Mouse (Mus musculus) kidney, embryonic 16.5 days (tissue): Measurements from ENCODE around the gene Igfbp2. TPM values are rescaled to one million over a fixed set of nuclear protein-coding genes. Genes with fewer than 3 reads are reported as not detected.

Experiments
- ATAC-seq: fragments of 200-750 bp; cut with Nextera tagmentation; 2 replicates; pipeline ENCODE4 v1.8.0; 2017; ENCODE audit warnings: moderate TSS enrichment; ENCODE audit not compliant: low FRiP score, low TSS enrichment
- H3K27ac ChIP-seq: fragments of 300-500 bp; sonication (generic); 2 replicates; pipeline ENCODE4 v1.5.1; 2014; ENCODE audit warnings: low read length
- H3K27me3 ChIP-seq: fragments of 300-500 bp; sonication (generic); 2 replicates; pipeline ENCODE4 v1.6.1; 2014; ENCODE audit warnings: low read length, control low read depth, mixed read lengths; ENCODE audit not compliant: insufficient read depth
- H3K36me3 ChIP-seq: fragments of 300-500 bp; sonication (generic); 2 replicates; pipeline ENCODE4 v1.6.1; 2014; ENCODE audit warnings: low read length, control low read depth, mixed read lengths; ENCODE audit not compliant: insufficient read depth
- H3K4me1 ChIP-seq: fragments of 300-500 bp; sonication (generic); 2 replicates; pipeline ENCODE4 v1.6.1; 2014; ENCODE audit warnings: low read length, control low read depth, mixed read lengths; ENCODE audit not compliant: insufficient read depth
- H3K4me2 ChIP-seq: fragments of 300-500 bp; sonication (generic); replicated peaks from 2 replicates; pipeline ENCODE4 v1.6.1; 2014; ENCODE audit warnings: low read depth, low read length
- H3K4me3 ChIP-seq: fragments of 300-500 bp; sonication (generic); 2 replicates; pipeline ENCODE4 v1.5.1; 2014; ENCODE audit warnings: mild to moderate bottlenecking, low read length
- H3K9ac ChIP-seq: fragments of 300-500 bp; sonication (generic); replicated peaks from 2 replicates; pipeline ENCODE4 v1.6.1; 2014; ENCODE audit warnings: low read length
- H3K9me3 ChIP-seq: fragments of 300-500 bp; sonication (generic); 2 replicates; pipeline ENCODE4 v1.6.1; 2016; ENCODE audit warnings: low read length, control low read depth
- WGBS: fragments of 180-500 bp; shearing (Covaris S2); extraction: QIAGEN DNeasy Blood & Tissue Kit; methylation state at CpG from one replicate; pipeline ENCODE4 v1.1.7; 2014; 5-methylcytosine and 5-hydroxymethylcytosine counted together
- polyA plus RNA-seq: library from polyadenylated mRNA; unstranded; fragments of >200 nt; fragmentation: Nextera tagmentation; extraction: Ambion mirVana; gene quantifications from 2 replicates; pipeline ENCODE4 v1.2.1, GENCODE M21; 2015

Gene Igfbp2
- polyA plus RNA-seq, 1 experiment from 2014 or later = 152 TPM

DNA sequence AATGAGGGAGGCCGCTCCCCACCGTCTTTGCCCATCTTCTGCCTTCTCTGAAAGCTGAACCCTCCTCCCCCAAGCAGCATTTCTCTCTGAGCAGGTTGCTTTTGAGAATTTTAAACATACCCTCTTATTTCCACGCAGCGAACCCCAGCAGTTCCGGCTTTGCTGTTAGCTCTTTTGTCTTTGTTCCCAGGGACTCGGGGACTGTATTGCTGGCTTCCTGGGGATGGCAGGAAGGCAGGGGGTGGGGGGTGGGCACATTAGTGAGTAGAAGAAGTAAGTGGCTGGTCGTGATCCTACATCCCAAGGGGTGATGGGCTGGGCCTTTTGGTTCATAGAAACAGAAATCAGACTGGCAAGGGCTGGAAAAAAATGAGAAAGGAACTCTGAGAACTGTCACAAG is 2.6 kb downstream of the Igfbp2 start:
- no peaks in the 10 kb centered on the region for H3K27me3 ChIP-seq
- 24% methylated on average over 7 of the region's 7 CpGs for WGBS

DNA sequence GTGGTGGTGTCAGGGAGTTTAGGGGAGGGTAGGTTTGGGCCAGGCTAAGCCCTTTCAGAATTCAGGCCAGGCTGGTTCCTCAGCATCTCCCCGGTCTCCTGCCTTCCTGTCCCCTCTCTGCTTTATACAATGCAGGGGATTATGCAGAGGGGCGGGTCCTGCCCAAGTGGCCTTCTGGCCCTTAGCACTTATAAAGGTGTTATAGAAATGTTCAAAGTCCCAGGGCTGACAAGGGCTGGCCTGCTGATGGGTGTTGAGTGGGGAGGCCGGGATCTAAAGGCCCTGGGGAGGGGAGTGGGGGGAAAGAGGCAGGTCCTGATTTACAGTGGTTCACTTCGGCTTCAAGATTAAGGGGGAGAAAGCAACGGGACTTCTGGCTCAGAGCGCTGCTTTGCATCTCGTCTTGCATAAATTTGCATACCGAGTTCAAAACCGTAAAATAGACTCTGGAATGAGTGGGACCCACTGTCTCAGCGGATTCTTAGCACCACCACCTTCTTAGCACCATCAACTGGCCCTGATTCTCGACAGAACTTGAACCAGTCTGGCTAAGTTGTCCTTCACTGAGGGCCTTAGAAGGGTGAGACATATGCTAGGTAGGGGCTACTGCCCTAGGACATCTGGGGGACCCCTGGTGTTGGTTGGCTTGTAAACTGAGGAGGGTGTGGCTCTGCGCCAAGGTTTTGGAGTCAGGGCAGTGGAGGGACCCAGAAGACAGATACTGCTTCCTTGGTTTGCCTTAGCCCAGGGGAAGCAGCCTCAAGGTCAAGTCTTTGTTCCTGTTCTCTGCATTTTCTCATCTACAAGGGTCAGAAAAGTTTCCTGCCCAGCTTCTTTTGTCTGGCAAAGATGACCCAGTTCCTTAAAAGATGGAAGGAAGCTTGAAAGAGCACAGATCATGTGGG is 3.4 kb downstream of the Igfbp2 start:
- Histone ChIP-seq H3K4me2 (peak overlapping the region; percentile 100), H3K9me3 (no peaks in the 10 kb centered on the region; the same call in 1 of the 2 replicates), H3K27ac (peak overlapping the region; percentile 7; the same call in 1 of the 2 replicates), H3K9ac (no peak overlapping the region), H3K36me3 (no peaks in the 10 kb centered on the region; the same call in 1 of the 2 replicates), H3K27me3 (no peaks in the 10 kb centered on the region), H3K4me3 (no peak overlapping the region), H3K4me1 (peaks cover 47% of the 10 kb centered on the region)
- no peak for ATAC-seq
- WGBS = 33% methylated on average over 12 of the region's 12 CpGs

More for the DNA sequence above, 2.6 kb downstream of the Igfbp2 start:
- ATAC-seq = no peak
- H3K4me1 ChIP-seq = peaks cover 43% of the 10 kb centered on the region
- H3K36me3 ChIP-seq = no peaks in the 10 kb centered on the region; the same call in 1 of the 2 replicates
- H3K27ac ChIP-seq = peak overlapping the region; percentile 7
- H3K9ac ChIP-seq = peak overlapping the region; percentile 22
- peak overlapping the region; percentile 100 for H3K4me2 ChIP-seq
- H3K9me3 ChIP-seq = no peaks in the 10 kb centered on the region; the same call in 1 of the 2 replicates
- peak overlapping the region; percentile 68 for H3K4me3 ChIP-seq

- Histone ChIP-seq H3K4me2 (no peak overlapping the region), H3K27me3 (no peaks in the 10 kb centered on the region), H3K36me3 (no peaks in the 10 kb centered on the region; the same call in 1 of the 2 replicates), H3K4me1 (peaks cover 53% of the 10 kb centered on the region), H3K9me3 (no peaks in the 10 kb centered on the region; the same call in 1 of the 2 replicates), H3K9ac (no peak overlapping the region), H3K27ac (no peak overlapping the region), H3K4me3 (no peak overlapping the region)
- ATAC-seq = no peak
- 95% methylated on average over 5 of the region's 5 CpGs for WGBS
Observed at GRCm38 (mm10) chr1:72828843-72829242, 4.5 kb downstream of the Igfbp2 start.

- Histone ChIP-seq H3K4me1 (peaks cover 46% of the 10 kb centered on the region), H3K4me2 (no peak overlapping the region)
- peak; percentile 39 for ATAC-seq
Observed at GRCm38 (mm10) chr1:72830485-72830884, 6.2 kb downstream of the Igfbp2 start.

GRCm38 (mm10) chr1:72832715-72833153 is 8.4 kb downstream of the Igfbp2 start:
- Histone ChIP-seq H3K36me3 (no peaks in the 10 kb centered on the region; the same call in 1 of the 2 replicates), H3K4me3 (no peak overlapping the region), H3K4me2 (no peak overlapping the region), H3K9me3 (no peaks in the 10 kb centered on the region; the same call in 1 of the 2 replicates), H3K4me1 (peaks cover 23% of the 10 kb centered on the region), H3K27ac (peak overlapping the region; percentile 21; the same call in 1 of the 2 replicates), H3K9ac (no peak overlapping the region), H3K27me3 (no peaks in the 10 kb centered on the region)
- WGBS = 33% methylated on average over 3 of the region's 3 CpGs
- no peak for ATAC-seq

More at GRCm38 (mm10) chr1:72830485-72830884, 6.2 kb downstream of the Igfbp2 start:
- Histone ChIP-seq H3K4me3 (no peak overlapping the region), H3K36me3 (no peaks in the 10 kb centered on the region; the same call in 1 of the 2 replicates), H3K27ac (no peak overlapping the region), H3K27me3 (no peaks in the 10 kb centered on the region), H3K9ac (no peak overlapping the region), H3K9me3 (no peaks in the 10 kb centered on the region; the same call in 1 of the 2 replicates)
- WGBS = 72% methylated on average over 2 of the region's 2 CpGs

- no peak overlapping the region for H3K27ac ChIP-seq
- H3K4me3 ChIP-seq = no peak overlapping the region
- no peak overlapping the region for H3K4me2 ChIP-seq
- H3K4me1 ChIP-seq = peaks cover 18% of the 10 kb centered on the region
- ATAC-seq = no peak
- H3K27me3 ChIP-seq = no peaks in the 10 kb centered on the region
- H3K36me3 ChIP-seq = no peaks in the 10 kb centered on the region; the same call in 1 of the 2 replicates
- no peaks in the 10 kb centered on the region; the same call in 1 of the 2 replicates for H3K9me3 ChIP-seq
- no peak overlapping the region; the same call in 1 of the 2 replicates for H3K9ac ChIP-seq
- 72% methylated on average over 4 of the region's 4 CpGs for WGBS
Observed at GRCm38 (mm10) chr1:72833563-72833962, 9.3 kb downstream of the Igfbp2 start.

GRCm38 (mm10) chr1:72839356-72839755 is 15.1 kb downstream of the Igfbp2 start:
- ATAC-seq = no peak; the same call in 1 of the 2 replicates
- WGBS = 44% methylated on average over 8 of the region's 8 CpGs
- no peaks in the 10 kb centered on the region for H3K27me3 ChIP-seq
- H3K4me3 ChIP-seq = no peak overlapping the region
- no peaks in the 10 kb centered on the region for H3K4me1 ChIP-seq
- H3K9me3 ChIP-seq = no peaks in the 10 kb centered on the region
- H3K4me2 ChIP-seq = no peak overlapping the region
- H3K27ac ChIP-seq = no peak overlapping the region
- H3K9ac ChIP-seq = no peak overlapping the region
- H3K36me3 ChIP-seq = no peaks in the 10 kb centered on the region; the same call in 1 of the 2 replicates

- 85% methylated on average over 7 of the region's 7 CpGs for WGBS
- no peak overlapping the region for H3K4me2 ChIP-seq
Observed at GRCm38 (mm10) chr1:72839791-72840190, 15.5 kb downstream of the Igfbp2 start.

GRCm38 (mm10) chr1:72842666-72843459 is 18.6 kb downstream of the Igfbp2 start:
- no peak for ATAC-seq
- WGBS = 85% methylated on average over 18 of the region's 18 CpGs
- H3K9me3 ChIP-seq = no peaks in the 10 kb centered on the region
- no peak overlapping the region for H3K4me2 ChIP-seq
- H3K4me1 ChIP-seq = no peaks in the 10 kb centered on the region
- no peak overlapping the region for H3K4me3 ChIP-seq
- no peaks in the 10 kb centered on the region for H3K27me3 ChIP-seq
- H3K36me3 ChIP-seq = no peaks in the 10 kb centered on the region
- H3K27ac ChIP-seq = no peak overlapping the region
- no peak overlapping the region for H3K9ac ChIP-seq

More at GRCm38 (mm10) chr1:72839791-72840190, 15.5 kb downstream of the Igfbp2 start:
- ATAC-seq = no peak
- H3K27ac ChIP-seq = no peak overlapping the region
- no peak overlapping the region for H3K4me3 ChIP-seq
- H3K9me3 ChIP-seq = no peaks in the 10 kb centered on the region
- H3K4me1 ChIP-seq = no peaks in the 10 kb centered on the region
- no peaks in the 10 kb centered on the region for H3K27me3 ChIP-seq
- no peak overlapping the region for H3K9ac ChIP-seq
- H3K36me3 ChIP-seq = no peaks in the 10 kb centered on the region; the same call in 1 of the 2 replicates
